Mouse (Mus musculus) liver, adult 2 months (tissue): ENCODE data around the gene Spp2.

Source experiments
- CTCF ChIP-seq: fragments of 200-500 bp; IDR thresholded peaks from 2 replicates; pipeline ENCODE4 v1.5.1; 2011; ENCODE audit warnings: low read depth, low read length, control low read depth
- POLR2A ChIP-seq: fragments of 200-500 bp; IDR thresholded peaks from 2 replicates; pipeline ENCODE4 v1.6.1; 2011; ENCODE audit warnings: low read length, control low read depth; ENCODE audit not compliant: insufficient read depth; ENCODE audit errors: extremely low read depth

DNA sequence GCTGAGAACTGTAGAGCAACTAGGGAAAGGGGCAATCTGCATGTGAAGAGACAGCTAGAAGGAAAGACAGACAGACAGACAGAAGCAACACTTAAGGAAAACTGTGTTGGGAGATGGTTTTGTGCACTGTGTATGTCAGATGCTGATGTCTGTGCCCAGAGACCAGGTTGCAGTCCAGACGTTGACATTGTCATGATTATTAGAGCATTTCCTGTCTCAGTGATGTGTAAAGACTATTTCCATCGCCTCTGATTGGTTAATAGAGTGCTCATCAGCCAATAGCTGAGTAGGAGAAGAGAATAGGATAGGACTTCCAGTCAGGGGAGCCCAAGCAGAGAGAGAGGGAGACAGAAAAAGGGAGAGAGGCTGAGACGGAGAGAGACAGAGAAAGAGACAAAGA, 25.8 kb downstream of the Spp2 start:
- no peak for TF ChIP-seq POLR2A
- no peak for TF ChIP-seq CTCF
